Comparison of ENCODE assay signal across 25 mouse cellular contexts in the genomic region with DNA sequence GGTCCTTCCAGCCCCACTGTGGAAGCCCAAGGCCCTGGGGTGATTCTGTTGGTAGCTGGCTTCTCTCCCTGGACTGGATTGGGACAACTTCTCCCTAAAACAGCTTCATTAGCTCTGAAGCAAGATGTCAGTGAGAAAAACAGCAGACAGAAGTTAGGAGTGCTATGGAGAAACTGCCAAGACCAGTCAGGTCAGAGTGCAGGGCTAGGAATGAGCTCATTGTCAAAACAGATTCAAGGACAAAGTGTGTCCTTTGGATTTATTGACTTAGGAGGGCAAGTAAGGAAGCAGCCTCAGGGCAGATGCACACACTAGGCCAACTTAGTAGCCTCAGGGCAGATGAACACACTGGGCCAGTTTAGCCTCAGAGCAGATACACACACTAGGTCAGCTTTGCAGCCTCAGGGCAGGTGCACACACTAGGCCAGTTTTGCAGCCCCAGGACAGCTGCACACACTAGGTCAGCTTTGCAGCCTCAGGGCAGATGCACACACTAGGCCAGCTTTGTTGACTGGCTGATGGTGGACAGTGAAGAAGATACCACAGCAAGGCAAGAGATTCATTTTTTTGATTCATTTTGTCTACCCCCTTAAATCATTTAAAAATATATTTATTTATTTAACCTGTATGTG. TPM values are rescaled to one million over a fixed set of nuclear protein-coding genes. Genes with fewer than 3 reads are reported as not detected.
A peak's percentile ranks its signal among the peaks of the same experiment; 100 is the strongest.
DNase-seq lines count a peak whose midpoint lies in the region; ATAC-seq and TF ChIP-seq lines count a peak whose summit lies in the region.
"Had no signal": no experiment of that assay in that cellular context is flagged by ENCODE, and none has a peak within 500 bp of the region (broad histone marks: within the 10 kb centered on the region; RNA-seq: fewer than 3 reads in every experiment).

No protein-coding gene starts in this region.

- TF ChIP-seq CTCF in kidney, postnatal 0 days (IDR thresholded peaks at IDR 0.05; ENCODE audit: low read depth), result no peak

- no peak overlapping the region for H3K4me2 ChIP-seq in kidney, embryonic 14.5 days (replicated peaks; ENCODE audit: low read depth, low read length)
- H3K4me2 ChIP-seq in kidney, postnatal 0 days (ENCODE audit: low read length), result no peak overlapping the region

- no peaks in the 10 kb centered on the region for H3K9me3 ChIP-seq in kidney, embryonic 14.5 days (ENCODE audit: control insufficient read depth, low read length)
- no peaks in the 10 kb centered on the region for H3K9me3 ChIP-seq in kidney, postnatal 0 days (replicated peaks; ENCODE audit: low read length)
- H3K9me3 ChIP-seq: hindbrain, embryonic 10.5 days; limb, embryonic 10.5 days had no signal

- no peaks in the 10 kb centered on the region for H3K36me3 ChIP-seq in kidney, embryonic 14.5 days (ENCODE audit: control insufficient read depth, insufficient read depth, low read length)
- H3K36me3 ChIP-seq in kidney, postnatal 0 days (ENCODE audit: insufficient read depth, low read length), result no peaks in the 10 kb centered on the region
- H3K36me3 ChIP-seq: hindbrain, embryonic 10.5 days; limb, embryonic 10.5 days had no signal

- no peaks in the 10 kb centered on the region for H3K27me3 ChIP-seq in kidney, embryonic 14.5 days (ENCODE audit: control insufficient read depth, insufficient read depth, low read length)
- H3K27me3 ChIP-seq in kidney, postnatal 0 days (ENCODE audit: insufficient read depth, low read length), result no peaks in the 10 kb centered on the region
- H3K27me3 ChIP-seq: Patski had no signal

- ATAC-seq in kidney, embryonic 14.5 days (ENCODE audit: low FRiP score, low TSS enrichment), result no peak
- no peak; the same call in 1 of the 2 replicates for ATAC-seq in kidney, postnatal 0 days (replicated peaks; ENCODE audit: low FRiP score, low read depth)
- ATAC-seq: activated CD4-positive, CD25-positive, alpha-beta regulatory T cell, adult 4 months; forebrain, postnatal 0 days; Patski had no signal

- peaks cover 12% of the 10 kb centered on the region; the same call in 1 of the 2 replicates for H3K4me1 ChIP-seq in kidney, embryonic 14.5 days (ENCODE audit: control insufficient read depth, insufficient read depth, low read length)
- no peaks in the 10 kb centered on the region for H3K4me1 ChIP-seq in kidney, postnatal 0 days (replicated peaks; ENCODE audit: insufficient read depth, low read length)

- H3K27ac ChIP-seq in kidney, embryonic 14.5 days (ENCODE audit: low read depth, low read length), result no peak overlapping the region
- H3K27ac ChIP-seq in kidney, postnatal 0 days, result no peak overlapping the region
- H3K27ac ChIP-seq: hindbrain, embryonic 10.5 days; left cerebral cortex, adult 2 months; limb, embryonic 10.5 days had no signal

- H3K9ac ChIP-seq in kidney, embryonic 14.5 days (ENCODE audit: low read depth, low read length), result no peak overlapping the region
- H3K9ac ChIP-seq in kidney, postnatal 0 days (ENCODE audit: low read depth, low read length), result no peak overlapping the region
- H3K9ac ChIP-seq: forebrain, postnatal 0 days had no signal

- no peak overlapping the region for H3K4me3 ChIP-seq in kidney, embryonic 14.5 days (ENCODE audit: low read length)
- no peak overlapping the region for H3K4me3 ChIP-seq in kidney, postnatal 0 days (replicated peaks; ENCODE audit: low read depth, low read length)
- H3K4me3 ChIP-seq: hindbrain, embryonic 10.5 days; left cerebral cortex, adult 2 months; limb, embryonic 10.5 days had no signal

- peak; percentile 60 for DNase-seq in kidney, adult 11 months
- DNase-seq in lung, postnatal 10 days, result peak; percentile 23
- DNase-seq in lung, postnatal 4 days, result no peak
- DNase-seq in kidney, postnatal 0 days (ENCODE audit: low spot score), result peak; percentile 19
- DNase-seq in spleen, postnatal 4 days (ENCODE audit: low spot score in 2 of 2), result no peak
- DNase-seq in layer of hippocampus, adult 8-10 months (ENCODE audit: low spot score in 2 of 2), result no peak
- DNase-seq: cerebellum, adult 8-10 months; forebrain, postnatal 0 days; thymus, adult 18-20 months had no signal

RNA-seq across cellular contexts. Expression of gene Selenbp2, which starts 2.6 kb away (rescaled TPM):
- 0.41 and 1.6 TPM in 2 replicates for polyA plus RNA-seq in kidney, embryonic 14.5 days (2014; fragmentation: Nextera tagmentation; extraction: Ambion mirVana)
- polyA plus RNA-seq in kidney, postnatal 0 days (2015; fragmentation: Nextera tagmentation; extraction: Ambion mirVana), result 2.9 and 3.0 TPM in 2 replicates
- total RNA-seq in layer of hippocampus, adult 8-10 months (2022), result 1 to 10 TPM in 3 of 4 experiments, under 1 TPM in 1; 0.50 to 1.6 (median 1.1) TPM
- polyA plus RNA-seq: activated CD4-positive, CD25-positive, alpha-beta regulatory T cell, adult 4 months; C2C12; cortical plate, adult 2 months had no signal

RNA-seq across cellular contexts. Expression of gene Tuft1, which starts 32.1 kb away (rescaled TPM):
- polyA plus RNA-seq in kidney, embryonic 14.5 days (2014; fragmentation: Nextera tagmentation; extraction: Ambion mirVana), result 5.0 and 6.7 TPM in 2 replicates
- polyA plus RNA-seq in kidney, postnatal 0 days (2015; fragmentation: Nextera tagmentation; extraction: Ambion mirVana), result 9.1 and 9.2 TPM in 2 replicates
- 1 to 10 TPM; 2.6 to 3.9 (median 3.1) TPM for total RNA-seq in layer of hippocampus, adult 8-10 months (2022)

RNA-seq across cellular contexts. Expression of gene Gm10972, which starts 47.8 kb away (rescaled TPM):
- polyA plus RNA-seq in kidney, embryonic 14.5 days (2014; fragmentation: Nextera tagmentation; extraction: Ambion mirVana), result not detected in 2 replicates
- polyA plus RNA-seq in kidney, postnatal 0 days (2015; fragmentation: Nextera tagmentation; extraction: Ambion mirVana), result not detected in 2 replicates
- total RNA-seq in layer of hippocampus, adult 8-10 months (2022), result not detected
- total RNA-seq: forebrain, postnatal 0 days; gastrocnemius, adult 18-20 months; heart, adult 8-10 months; left cerebral cortex, adult 2 months; megakaryocyte-erythroid progenitor cell, adult 5-6 weeks; midbrain, postnatal 0 days had no signal
- polyA plus RNA-seq: activated CD4-positive, CD25-positive, alpha-beta regulatory T cell, adult 4 months; C2C12; cortical plate, adult 2 months; embryonic facial prominence, embryonic 14.5 days; forebrain, postnatal 0 days; heart, embryonic 16.5 days; hindbrain, embryonic 10.5 days; limb, embryonic 10.5 days; midbrain, postnatal 0 days; Patski; small intestine, adult 2 months; urinary bladder, adult 2 months had no signal

Comparison
In these comparisons a context has a peak if more than half of its experiments do, and no peak if none do; other contexts are left out.
1. DNase-seq: peak in kidney, adult 11 months (single experiment), lung, postnatal 10 days (single experiment) and kidney, postnatal 0 days (single experiment); none in lung, postnatal 4 days (0 of 2), spleen, postnatal 4 days (0 of 2) and layer of hippocampus, adult 8-10 months (0 of 2).